Mouse (Mus musculus) right cerebral cortex, adult 18-20 months (tissue): ENCODE measurements around the gene Hmx1.
A peak's percentile ranks its signal among the peaks of the same experiment; 100 is the strongest.

Experiments
- DNase-seq: peaks from one replicate; pipeline ENCODE4 v3.0.0; 2022; ENCODE audit warnings: mixed read lengths

Gene Hmx1

GRCm38 (mm10) chr5:35388491-35389111 is at the start of gene Hmx1:
Gene Hmx1, plus strand, starts transcription at chr5:35389108.
- DNase-seq: no peak

DNA sequence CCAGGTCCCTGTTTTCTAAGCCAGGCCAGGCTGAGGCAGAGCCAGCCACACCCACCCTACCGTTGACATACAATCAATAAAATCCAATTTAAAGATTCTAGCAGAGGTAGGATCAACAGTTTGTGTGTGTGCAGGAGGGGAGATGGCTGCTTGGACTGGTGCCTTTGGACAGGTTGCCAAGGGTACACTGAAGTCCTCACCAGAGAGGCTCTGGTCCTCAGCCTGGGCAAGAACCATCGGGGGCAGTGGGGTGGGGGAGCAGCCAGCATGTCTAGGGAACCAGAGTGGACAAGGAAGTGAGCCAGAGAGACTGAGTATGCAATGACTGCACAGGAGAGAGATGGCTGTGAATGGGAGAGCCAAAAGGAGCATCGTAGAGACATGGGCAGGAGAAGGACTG is 43.8 kb upstream of the Hmx1 start:
- no peak for DNase-seq

- peak; percentile 85 for DNase-seq
Measured at GRCm38 (mm10) chr5:35348794-35349193, 40.1 kb upstream of the Hmx1 start.

DNA sequence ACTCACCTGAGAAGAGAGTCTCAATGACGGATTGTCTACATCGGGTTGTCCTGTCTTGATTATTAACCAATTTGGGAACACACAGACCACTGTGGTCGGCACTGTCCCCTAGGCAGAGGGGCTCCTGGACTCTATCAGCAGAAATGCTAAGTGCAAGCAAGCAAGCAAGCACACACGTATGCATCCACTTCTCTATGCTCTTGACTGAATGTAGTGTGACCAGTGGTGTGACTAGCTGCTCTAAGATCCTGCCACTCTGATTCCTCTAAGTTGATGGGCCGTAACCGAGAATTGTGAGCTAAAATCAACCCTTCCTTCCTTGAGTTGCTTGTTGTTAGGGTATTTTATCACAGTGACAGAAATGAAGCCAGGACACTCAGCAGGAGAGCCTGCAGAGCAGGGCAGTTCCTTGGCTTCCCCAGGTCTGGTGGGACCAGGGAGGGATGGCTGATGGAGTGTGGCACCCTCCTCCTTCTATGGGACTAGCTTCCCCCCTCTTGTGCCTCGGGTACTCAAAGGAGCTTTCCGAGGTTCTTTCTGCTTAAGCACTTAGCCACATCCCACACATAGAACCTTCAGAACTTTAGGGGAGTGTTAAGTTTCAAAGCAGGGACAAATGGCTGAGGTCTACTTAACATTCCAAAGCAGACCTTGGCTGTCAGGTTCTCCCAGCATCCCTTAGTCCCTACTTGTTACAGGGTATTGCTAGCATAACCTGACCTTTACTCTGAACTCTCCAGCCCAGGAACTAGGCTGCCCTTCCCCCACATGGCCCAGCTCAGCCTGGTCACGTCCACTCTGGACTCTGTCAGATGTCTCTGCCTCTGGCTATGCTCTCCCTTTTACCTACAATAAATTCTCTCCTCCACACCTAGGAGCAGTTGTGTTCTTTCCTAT is 31.1 kb upstream of the Hmx1 start:
- no peak for DNase-seq

- peak; percentile 91 for DNase-seq
Measured at GRCm38 (mm10) chr5:35361570-35362284, 27.2 kb upstream of the Hmx1 start.

DNA sequence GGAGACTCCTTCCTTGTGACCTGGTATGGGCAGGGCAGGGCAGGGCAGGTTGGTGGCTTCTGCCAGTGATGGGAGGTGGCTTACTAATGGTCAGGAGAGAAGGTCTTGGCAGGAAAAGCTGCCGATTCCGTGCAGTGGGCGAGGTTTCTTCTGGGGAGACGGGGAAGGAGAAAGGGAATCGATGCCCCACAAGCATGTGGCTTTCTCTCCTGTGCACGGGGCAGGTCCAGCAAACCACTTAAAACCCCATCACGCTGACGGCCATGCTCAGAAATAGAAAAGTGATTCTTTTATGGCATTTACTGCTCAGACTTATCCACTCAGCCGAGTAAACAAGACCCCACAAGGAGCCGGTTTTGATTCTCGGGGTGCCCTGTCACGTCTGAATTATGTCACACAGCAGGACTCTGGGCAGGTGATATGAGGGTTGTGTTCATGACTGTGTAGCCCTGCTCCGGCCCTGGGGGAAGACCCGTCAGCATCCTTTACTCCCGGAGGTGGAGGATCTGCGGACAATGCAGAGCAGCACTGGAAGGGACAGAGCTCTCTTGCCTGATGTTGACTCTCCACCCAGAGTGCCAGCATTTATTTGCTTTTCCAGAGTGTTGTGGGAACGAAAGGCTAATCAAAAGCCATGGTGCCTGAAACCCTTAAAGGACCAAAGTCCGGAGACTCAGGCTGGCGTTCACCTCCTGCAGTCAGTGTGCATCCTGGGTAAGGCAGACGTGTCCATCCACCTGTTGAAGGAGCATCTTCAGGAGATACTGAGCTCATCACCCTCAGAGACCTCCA is 22.5 kb upstream of the Hmx1 start:
- DNase-seq: no peak

DNA sequence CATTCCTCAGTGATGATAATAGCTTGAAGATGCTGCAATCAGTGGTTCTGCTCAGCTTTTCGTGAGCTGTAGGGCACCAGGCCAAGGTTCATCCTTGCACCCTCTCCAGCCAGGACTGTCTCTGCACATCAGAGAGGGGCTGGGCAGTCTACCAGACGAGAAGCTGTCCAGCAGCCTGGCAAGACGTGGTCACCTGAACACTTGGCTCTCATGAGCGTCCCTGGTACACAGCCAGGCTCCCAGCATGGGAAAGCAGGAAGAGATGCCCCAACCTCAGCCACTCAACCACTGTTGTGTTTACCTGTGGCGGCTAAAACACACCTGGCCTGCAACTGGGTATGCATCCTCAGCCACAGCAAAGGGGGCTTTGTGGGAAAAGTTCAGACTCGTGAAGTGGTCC is 20.0 kb upstream of the Hmx1 start:
- no peak for DNase-seq

DNA sequence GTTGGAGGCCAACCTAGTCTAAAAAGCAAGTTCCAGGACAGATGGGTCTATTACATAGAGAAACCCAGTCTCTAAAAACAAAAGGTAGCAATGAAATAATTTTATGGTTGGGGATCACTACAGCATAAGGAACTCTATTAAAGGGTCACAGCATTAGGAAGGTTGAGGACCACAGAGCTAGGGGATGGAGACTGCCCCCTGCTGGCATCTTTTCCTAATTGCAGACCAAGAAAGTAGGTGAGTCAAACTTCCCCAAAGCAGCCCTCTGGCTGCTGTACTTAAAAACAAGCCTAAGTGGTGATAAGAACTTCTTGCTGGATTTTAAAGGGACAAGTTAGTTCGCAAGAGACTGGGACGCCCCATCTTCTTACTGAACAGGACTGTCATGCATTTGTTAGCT is 9.8 kb upstream of the Hmx1 start:
- DNase-seq: no peak

GRCm38 (mm10) chr5:35379815-35380214 is 9.1 kb upstream of the Hmx1 start:
- DNase-seq: peak; percentile 20

DNA sequence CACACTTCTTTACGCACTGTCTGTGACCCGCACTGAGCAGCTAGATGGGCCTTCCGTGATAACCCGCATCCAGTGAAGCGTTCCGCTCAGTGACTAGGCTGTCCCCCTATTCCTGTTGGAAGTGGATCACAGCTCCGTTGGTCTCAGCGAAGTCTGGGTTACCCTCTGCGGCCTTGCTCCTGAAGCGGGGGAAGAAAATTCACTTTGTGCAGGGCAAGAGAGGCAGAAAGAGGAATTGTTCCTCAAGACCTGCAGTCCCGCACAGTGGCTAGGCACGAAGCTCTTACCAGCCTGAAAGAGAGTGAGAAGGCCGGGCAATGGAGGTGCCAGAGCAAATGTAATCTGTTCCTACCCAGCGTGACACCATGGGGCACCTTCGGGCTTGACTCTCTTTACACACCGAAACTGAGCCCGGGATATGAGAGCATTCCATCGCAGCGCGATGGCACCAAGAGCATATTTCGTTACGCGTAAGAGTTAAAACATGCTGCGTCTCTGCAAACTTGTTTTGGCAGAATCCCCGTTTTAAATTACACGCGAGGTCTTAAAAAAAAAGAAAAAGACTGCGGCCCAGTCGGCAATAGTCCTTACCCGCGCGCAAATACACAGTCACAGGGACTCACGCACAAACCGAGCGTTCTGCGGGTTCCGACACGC is 946 bp upstream of the Hmx1 start:
- no peak for DNase-seq

GRCm38 (mm10) chr5:35389441-35389840 is 533 bp downstream of the Hmx1 start:
- DNase-seq: no peak

GRCm38 (mm10) chr5:35389915-35390314 is 1.0 kb downstream of the Hmx1 start:
- no peak for DNase-seq

- no peak for DNase-seq
Measured at GRCm38 (mm10) chr5:35390848-35391655, 2.1 kb downstream of the Hmx1 start.

- DNase-seq: peak; percentile 3
Measured at GRCm38 (mm10) chr5:35391656-35392333, 2.9 kb downstream of the Hmx1 start.

DNA sequence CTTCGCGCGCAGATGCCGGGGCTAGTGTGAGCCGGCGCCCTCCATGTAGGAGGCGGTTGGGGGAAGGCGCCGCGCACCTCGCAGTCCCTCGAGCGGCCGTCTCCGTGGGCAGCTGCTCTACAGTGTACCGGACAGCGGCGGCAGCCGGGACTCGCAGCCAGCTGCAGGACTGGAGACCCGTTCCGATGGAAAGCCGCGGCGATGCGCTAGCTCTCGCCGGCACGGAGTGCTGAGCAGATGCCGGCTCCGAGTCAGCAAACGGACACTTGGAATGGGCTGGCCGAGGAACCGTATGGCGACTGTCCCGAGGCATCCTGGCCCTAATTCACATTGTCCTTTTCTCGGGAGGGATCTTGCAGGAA is 3.4 kb downstream of the Hmx1 start:
- no peak for DNase-seq

- no peak for DNase-seq
Measured at GRCm38 (mm10) chr5:35395566-35396440, 6.9 kb downstream of the Hmx1 start.

DNA sequence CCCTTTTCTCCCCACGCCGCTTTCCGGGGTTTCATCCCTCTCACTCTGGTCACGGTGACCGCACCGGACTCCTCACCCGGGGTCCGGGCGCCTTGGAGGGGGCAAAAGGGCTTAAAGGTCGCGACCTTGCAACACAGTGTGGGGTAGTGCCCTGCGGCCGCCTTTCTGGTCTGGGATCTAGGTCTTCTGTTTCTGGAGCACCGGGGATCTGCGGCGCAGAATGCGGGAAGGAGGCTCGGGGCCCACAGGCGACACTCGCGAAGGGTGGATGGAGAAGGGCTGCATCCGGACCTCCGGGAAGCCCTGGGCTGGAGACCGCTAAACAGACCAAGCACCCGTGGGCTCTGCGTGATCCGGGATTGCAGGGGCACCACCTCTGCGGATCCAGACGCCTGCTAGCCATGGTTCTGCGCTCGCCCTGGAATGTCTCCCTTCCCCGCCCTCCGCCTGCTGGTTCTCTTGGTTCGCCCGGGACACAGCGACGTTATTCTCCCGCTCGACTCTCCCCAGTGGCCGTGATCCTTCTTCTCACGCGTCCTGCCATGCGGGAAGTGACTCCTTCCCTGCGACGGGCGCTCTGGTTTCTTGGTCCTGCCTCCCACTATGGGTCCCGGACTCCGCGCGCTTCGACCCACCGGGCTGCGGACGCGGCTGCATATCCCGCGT is 8.2 kb downstream of the Hmx1 start:
- DNase-seq: no peak

DNA sequence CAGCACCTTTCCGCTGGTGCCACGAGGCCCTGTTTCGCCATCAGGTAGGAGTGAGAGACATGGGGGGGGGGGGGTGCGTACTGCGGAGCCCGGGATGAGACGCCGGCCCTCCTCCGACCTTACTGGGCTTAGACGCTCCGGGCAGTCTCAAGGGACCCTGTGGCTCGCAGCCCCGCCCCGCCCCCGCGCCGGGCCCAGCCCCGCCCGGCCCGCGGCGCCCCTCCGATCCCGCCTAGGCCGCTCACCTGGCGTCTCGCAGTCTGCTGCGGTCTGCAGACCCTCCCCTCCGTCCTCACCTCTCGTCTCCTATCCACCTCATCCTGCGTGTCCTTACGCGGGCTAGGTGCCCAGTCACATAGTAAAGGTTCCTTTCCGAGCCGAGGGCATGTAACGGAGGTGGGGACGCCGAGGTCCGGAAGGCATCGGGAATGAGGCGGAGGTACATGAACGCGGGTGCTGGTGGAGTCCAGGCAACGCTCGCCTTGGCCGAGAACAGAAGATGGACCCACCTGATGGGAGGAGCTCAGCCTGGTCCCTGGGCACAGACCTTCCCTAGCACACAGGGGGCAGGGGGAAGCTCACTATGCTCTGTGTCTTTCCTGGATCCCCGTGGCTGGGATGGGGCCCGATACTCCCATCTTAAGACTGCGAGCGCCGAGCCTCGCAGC is 8.9 kb downstream of the Hmx1 start:
- DNase-seq: no peak
